Mouse (Mus musculus) adrenal gland, postnatal 0 days (tissue): ENCODE measurements around the gene Wfdc21. TPM values are rescaled to one million over a fixed set of nuclear protein-coding genes. Genes with fewer than 3 reads are reported as not detected.

Experiments
- polyA plus RNA-seq: library from polyadenylated mRNA; unstranded; fragments of >200 nt; fragmentation: Nextera tagmentation; extraction: Ambion mirVana; gene quantifications from 2 replicates; pipeline ENCODE4 v1.2.1, GENCODE M21; 2015

The Wfdc21 gene
- polyA plus RNA-seq = 6.7 and 13.8 TPM in 2 replicates

DNA sequence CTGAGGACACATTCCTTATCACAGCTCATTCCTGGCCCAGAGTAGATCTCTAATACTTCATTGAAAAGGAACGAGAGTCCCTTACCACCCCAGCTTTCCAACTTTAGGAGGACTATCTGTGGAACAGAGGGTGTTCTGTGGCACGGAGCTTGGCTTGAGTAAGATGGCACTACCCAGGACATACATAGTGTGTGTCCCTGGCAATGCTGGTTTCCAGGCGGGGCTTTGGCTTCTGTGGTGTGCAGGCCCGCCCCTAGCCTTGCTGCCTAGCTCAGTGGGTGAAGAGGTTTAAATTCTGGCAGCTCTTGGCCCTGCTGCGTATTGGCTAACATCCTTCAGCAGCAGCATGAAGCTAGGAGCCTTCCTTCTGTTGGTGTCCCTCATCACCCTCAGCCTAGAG, at the start of gene Wfdc21:
Gene Wfdc21 (plus strand): TSS at position 260 of the 400 bp plus-strand sequence.

DNA sequence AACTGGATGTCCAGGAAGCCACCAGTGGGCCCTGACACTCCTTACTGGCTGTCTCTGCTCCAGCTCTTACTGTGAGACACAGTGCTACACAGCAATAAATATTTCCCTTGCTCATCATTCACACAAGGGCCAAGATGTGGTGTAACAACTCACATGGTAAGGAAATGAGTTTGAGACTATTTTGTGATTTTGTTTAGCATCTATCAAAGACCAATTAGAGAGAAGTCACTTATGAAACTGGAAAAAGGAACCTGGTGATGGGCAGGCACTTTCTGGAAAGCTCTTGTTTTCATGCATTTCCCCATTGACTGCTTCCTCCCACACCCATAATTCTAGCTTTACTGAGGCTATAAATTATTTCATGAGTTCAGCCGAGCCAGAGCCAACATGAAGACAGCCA, 43.0 kb upstream of the Wfdc21 start, which contains the start of gene Wfdc17:
Gene Wfdc17 (plus strand): TSS at position 287 of the 400 bp plus-strand sequence.

DNA sequence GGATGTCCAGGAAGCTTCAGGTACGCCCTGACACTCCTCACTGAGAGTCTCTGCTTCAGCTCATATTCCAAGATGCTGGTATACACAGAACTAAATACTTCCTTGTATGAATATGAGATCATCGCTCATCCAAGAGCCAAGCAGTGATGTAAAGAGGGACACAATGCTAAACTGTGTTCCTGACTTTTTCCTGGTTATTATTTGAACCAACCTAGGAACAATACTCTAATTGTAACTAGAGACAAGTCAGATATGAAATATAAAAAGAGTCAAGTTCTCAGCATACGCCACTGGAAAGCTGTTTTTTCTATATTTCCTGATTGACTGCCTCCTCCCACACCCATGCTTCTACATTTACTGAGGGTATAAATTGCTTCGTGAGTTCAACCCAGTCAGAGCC, 38.0 kb upstream of the Wfdc21 start, which contains the start of gene Wfdc18:
Gene Wfdc18 (plus strand): TSS at position 301 of the 400 bp plus-strand sequence.

DNA sequence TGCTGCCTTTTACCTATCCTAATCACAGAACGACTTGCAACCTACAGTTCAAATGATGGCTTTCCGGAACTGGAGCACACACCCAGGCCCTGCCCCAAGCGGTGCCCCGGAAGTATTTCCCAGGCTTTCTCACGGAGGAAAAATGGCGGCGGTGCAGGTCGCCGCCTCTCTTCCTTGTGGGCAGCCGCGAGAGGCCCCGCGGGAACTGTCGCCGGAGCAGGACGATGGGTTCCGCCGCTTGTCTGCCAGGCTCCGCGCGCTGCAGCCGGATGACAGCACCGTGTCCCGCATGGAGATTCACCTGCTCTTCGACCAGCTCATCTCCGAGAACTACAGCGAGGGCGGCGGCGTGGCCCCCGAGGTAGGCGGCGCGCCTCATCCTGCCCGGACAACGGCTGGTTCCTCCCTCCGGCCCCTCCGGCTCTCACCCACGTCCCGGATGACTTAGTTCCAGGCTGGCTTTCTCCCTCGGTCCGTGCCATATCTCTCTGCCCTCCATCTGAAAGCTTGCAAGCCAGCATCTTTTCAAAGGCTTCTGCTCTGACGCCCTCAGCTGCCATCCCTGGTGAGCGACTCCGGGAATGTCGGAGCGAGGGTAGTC, 6.9 kb downstream of the Wfdc21 start, which contains the start of gene Heatr6:
Gene Heatr6 (plus strand): TSS at position 116 of the 601 bp plus-strand sequence.

Other genes starting within 250 kb of the Wfdc21 start
- not detected in 2 replicates for gene Heatr9, start 224.8 kb upstream of the Wfdc21 start, polyA plus RNA-seq
- gene Ccl5, start 216.4 kb upstream of the Wfdc21 start, polyA plus RNA-seq = 1.9 and 4.3 TPM in 2 replicates
- 23.0 and 30.6 TPM in 2 replicates for gene Ccl9, start 168.3 kb upstream of the Wfdc21 start, polyA plus RNA-seq
- gene Ccl6, start 153.9 kb upstream of the Wfdc21 start, polyA plus RNA-seq = 76.3 and 108 TPM in 2 replicates
- not detected in 2 replicates for gene Rpl9-ps1, start 101.3 kb upstream of the Wfdc21 start, polyA plus RNA-seq
- 1.1 and 1.5 TPM in 2 replicates for gene Ccl3, start 97.6 kb upstream of the Wfdc21 start, polyA plus RNA-seq
- gene Ccl4, start 84.4 kb upstream of the Wfdc21 start, polyA plus RNA-seq = 2.0 and 2.8 TPM in 2 replicates
- gene Wfdc17, start 42.9 kb upstream of the Wfdc21 start, polyA plus RNA-seq = 25.4 and 59.9 TPM in 2 replicates
- 1.3 and 2.7 TPM in 2 replicates for gene Wfdc18, start 37.9 kb upstream of the Wfdc21 start, polyA plus RNA-seq
- 11.0 and 13.4 TPM in 2 replicates for gene Heatr6, start 6.8 kb downstream of the Wfdc21 start, polyA plus RNA-seq
- gene Hnf1b, start 103.1 kb downstream of the Wfdc21 start, polyA plus RNA-seq = 1.3 and 2.8 TPM in 2 replicates
- 29.7 and 36.6 TPM in 2 replicates for gene Ddx52, start 195.1 kb downstream of the Wfdc21 start, polyA plus RNA-seq
- 7.4 and 8.8 TPM in 2 replicates for gene Synrg, start 217.5 kb downstream of the Wfdc21 start, polyA plus RNA-seq